Mouse (Mus musculus) forebrain, embryonic 14.5 days (tissue): ENCODE measurements around the gene Ssh1. TPM values are rescaled to one million over a fixed set of nuclear protein-coding genes. Genes with fewer than 3 reads are reported as not detected.

ENCODE experiments used
- ATAC-seq: fragments of 200-750 bp; cut with Nextera tagmentation; 2 replicates; pipeline ENCODE4 v1.8.0; 2017; ENCODE audit warnings: mild to moderate bottlenecking, moderate library complexity
- DNase-seq: peaks from one replicate; pipeline ENCODE4 v3.0.0-alpha.2; 2015; ENCODE audit warnings: low spot score
- H3K27ac ChIP-seq: fragments of 300-500 bp; sonication (generic); 2 replicates; pipeline ENCODE4 v1.5.1; 2014; ENCODE audit warnings: low read depth, mild to moderate bottlenecking, control low read depth, low read length, moderate library complexity
- H3K27me3 ChIP-seq: fragments of 300-500 bp; sonication (generic); replicated peaks from 2 replicates; pipeline ENCODE4 v1.6.1; 2014; ENCODE audit warnings: low read length, control low read depth, mixed read lengths; ENCODE audit not compliant: control insufficient read depth, insufficient read depth
- H3K36me3 ChIP-seq: fragments of 300-500 bp; sonication (generic); 2 replicates; pipeline ENCODE4 v1.6.1; 2014; ENCODE audit warnings: low read length, control low read depth; ENCODE audit not compliant: control insufficient read depth, insufficient read depth
- H3K4me1 ChIP-seq: fragments of 300-500 bp; sonication (generic); 2 replicates; pipeline ENCODE4 v1.6.1; 2014; ENCODE audit warnings: antibody characterized with exemption, low read length, control low read depth; ENCODE audit not compliant: control insufficient read depth, insufficient read depth
- H3K4me2 ChIP-seq: fragments of 300-500 bp; sonication (generic); 2 replicates; pipeline ENCODE4 v1.6.1; 2014; ENCODE audit warnings: mild to moderate bottlenecking, control low read depth, low read length
- H3K4me3 ChIP-seq: fragments of 300-500 bp; sonication (generic); 2 replicates; pipeline ENCODE4 v1.5.1; 2014; ENCODE audit warnings: low read depth, low read length, control low read depth
- H3K9ac ChIP-seq: fragments of 300-500 bp; sonication (generic); 2 replicates; pipeline ENCODE4 v1.6.1; 2014; ENCODE audit warnings: mild to moderate bottlenecking, low read length, control low read depth, moderate library complexity
- H3K9me3 ChIP-seq: fragments of 300-500 bp; sonication (generic); replicated peaks from 2 replicates; pipeline ENCODE4 v1.6.1; 2016; ENCODE audit warnings: low read length, control low read depth, mixed read lengths; ENCODE audit not compliant: control insufficient read depth
- WGBS: fragments of 180-500 bp; shearing (Covaris S2); extraction: QIAGEN DNeasy Blood & Tissue Kit; methylation state at CpG from one replicate; pipeline ENCODE4 v1.1.7; 2014; 5-methylcytosine and 5-hydroxymethylcytosine counted together
- polyA plus RNA-seq: library from polyadenylated mRNA; unstranded; fragments of >200 nt; fragmentation: Nextera tagmentation; extraction: Ambion mirVana; gene quantifications from 2 replicates; pipeline ENCODE4 v1.2.1, GENCODE M21; 2014

The Ssh1 gene
- polyA plus RNA-seq, 1 experiment from 2014 or later: 16.0 TPM

DNA sequence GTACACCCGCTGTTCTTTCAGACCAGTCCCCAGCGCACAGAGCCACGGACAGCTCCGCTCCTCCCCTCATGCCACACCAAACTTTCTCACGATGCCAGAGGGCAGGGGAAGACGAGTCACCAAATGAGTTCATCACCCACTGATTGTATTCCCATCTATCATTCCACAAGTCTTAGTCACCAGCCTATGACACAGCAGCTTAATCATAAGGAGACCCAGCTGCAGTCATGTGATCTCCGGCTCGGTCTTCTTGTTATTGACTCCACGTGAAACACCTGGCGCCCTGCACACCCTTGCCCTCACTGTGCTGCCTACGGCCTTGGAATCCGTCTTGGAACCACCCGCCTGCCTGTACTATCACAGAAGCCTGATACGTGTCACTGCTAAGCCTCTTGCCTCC lies 28.7 kb downstream of the Ssh1 start:
- Histone ChIP-seq H3K9ac (no peak overlapping the region), H3K27ac (no peak overlapping the region), H3K4me2 (no peak overlapping the region), H3K9me3 (no peaks in the 10 kb centered on the region), H3K4me3 (no peak overlapping the region), H3K27me3 (no peaks in the 10 kb centered on the region), H3K36me3 (peaks cover 56% of the 10 kb centered on the region), H3K4me1 (no peaks in the 10 kb centered on the region)
- ATAC-seq (no peak), DNase-seq (no peak)
- 89% methylated on average over 14 of the region's 14 CpGs for WGBS

DNA sequence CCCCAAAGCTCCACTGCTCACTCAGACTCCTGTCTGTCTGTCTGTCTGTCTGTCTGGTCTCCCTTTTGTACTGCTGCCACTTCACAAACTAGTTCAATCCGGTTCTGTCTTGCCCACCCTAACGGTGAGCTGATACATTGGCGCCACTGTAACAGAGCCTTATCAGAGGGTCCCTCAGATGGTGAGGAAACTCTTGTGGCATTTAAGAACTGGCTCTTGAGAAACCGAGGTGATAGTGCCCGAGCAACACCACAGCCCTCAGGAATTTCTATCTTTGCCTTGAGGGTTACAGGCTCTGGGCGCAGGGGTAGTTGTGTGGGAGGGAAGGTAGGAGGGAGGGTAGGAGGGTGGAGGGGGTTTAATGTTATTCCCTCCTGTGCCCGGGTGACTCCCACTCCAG lies 31.9 kb downstream of the Ssh1 start:
- DNase-seq (no peak), ATAC-seq (no peak)
- H3K36me3 ChIP-seq: peaks cover 44% of the 10 kb centered on the region
- no peaks in the 10 kb centered on the region for H3K4me1 ChIP-seq
- no peak overlapping the region for H3K4me2 ChIP-seq
- 82% methylated on average over 7 of the region's 7 CpGs for WGBS
- H3K9ac ChIP-seq: no peak overlapping the region
- H3K4me3 ChIP-seq: no peak overlapping the region
- no peak overlapping the region for H3K27ac ChIP-seq
- no peaks in the 10 kb centered on the region for H3K27me3 ChIP-seq
- H3K9me3 ChIP-seq: no peaks in the 10 kb centered on the region

DNA sequence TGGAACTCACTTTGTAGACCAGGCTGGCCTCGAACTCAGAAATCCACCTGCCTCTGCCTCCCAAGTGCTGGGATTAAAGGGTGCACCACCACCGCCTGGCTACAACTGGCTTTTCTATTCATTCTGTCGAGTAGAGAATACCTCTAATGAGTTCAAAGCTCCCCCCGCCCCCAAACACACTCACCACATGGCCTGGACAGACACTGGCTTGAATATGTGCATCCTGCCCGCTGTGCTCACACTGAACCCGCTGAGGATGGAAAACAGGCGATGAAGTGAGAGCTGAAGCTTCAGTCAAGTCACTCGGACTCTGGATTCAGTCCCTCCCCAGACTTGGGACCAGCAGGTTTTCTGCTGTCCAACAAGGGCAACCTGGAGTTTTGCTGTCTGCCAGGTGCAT lies 33.3 kb downstream of the Ssh1 start:
- Histone ChIP-seq H3K36me3 (peaks cover 38% of the 10 kb centered on the region), H3K27me3 (no peaks in the 10 kb centered on the region), H3K9ac (no peak overlapping the region), H3K4me2 (no peak overlapping the region), H3K27ac (no peak overlapping the region), H3K4me1 (no peaks in the 10 kb centered on the region), H3K4me3 (no peak overlapping the region), H3K9me3 (no peaks in the 10 kb centered on the region)
- no peak for DNase-seq
- ATAC-seq: no peak
- 69% methylated on average over 8 of the region's 8 CpGs for WGBS

DNA sequence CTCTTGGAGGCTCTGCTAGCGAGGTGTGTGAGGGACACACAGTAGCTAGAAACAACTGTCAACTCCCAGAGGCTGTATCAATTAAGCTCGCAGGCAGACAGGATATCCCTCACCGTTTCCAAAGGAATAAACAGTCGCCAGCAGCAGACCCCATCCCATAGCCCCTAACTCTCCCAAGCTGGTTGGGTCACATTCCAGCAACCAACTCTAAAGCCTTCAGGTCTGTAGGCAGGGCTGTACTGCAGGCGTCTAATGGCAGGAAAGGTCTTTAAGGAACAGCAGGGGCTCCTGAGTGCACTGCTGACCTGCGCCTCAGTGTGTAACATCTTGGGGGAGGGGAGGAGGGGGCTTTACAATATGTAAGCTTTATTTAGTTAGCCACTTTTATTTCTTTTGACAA lies 34.7 kb downstream of the Ssh1 start:
- ATAC-seq (no peak), DNase-seq (no peak)
- Histone ChIP-seq H3K27me3 (no peaks in the 10 kb centered on the region), H3K9ac (no peak overlapping the region), H3K4me2 (no peak overlapping the region), H3K36me3 (peaks cover 41% of the 10 kb centered on the region), H3K9me3 (no peaks in the 10 kb centered on the region), H3K4me3 (no peak overlapping the region), H3K4me1 (no peaks in the 10 kb centered on the region), H3K27ac (no peak overlapping the region)
- WGBS: 13% methylated on average over 6 of the region's 6 CpGs

DNA sequence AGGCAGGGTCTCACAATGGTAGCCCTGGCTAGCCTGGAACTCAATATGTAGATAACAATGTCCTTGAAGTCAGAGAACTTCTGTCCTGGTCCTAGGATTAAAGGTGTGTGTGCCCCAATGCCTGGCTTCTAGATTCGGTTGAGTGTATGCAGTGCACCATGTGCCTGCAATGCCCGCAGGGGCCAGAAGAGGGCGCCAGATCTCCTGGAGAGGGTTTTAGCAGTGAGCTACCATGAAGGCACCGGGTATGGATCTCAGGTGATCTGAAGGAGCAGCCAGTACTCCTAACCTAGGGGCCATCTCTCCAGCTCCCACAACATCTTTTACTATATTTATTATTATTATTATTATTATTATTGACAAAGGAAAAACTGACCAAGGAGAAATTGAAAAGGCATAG lies 37.2 kb downstream of the Ssh1 start:
- Histone ChIP-seq H3K36me3 (peaks cover 52% of the 10 kb centered on the region), H3K4me1 (no peaks in the 10 kb centered on the region), H3K4me3 (no peak overlapping the region), H3K4me2 (no peak overlapping the region), H3K9ac (no peak overlapping the region), H3K9me3 (no peaks in the 10 kb centered on the region), H3K27ac (no peak overlapping the region), H3K27me3 (no peaks in the 10 kb centered on the region)
- DNase-seq (peak; percentile 86), ATAC-seq (peak; percentile 74)
- WGBS: under 1% methylated on average over 4 of the region's 4 CpGs

DNA sequence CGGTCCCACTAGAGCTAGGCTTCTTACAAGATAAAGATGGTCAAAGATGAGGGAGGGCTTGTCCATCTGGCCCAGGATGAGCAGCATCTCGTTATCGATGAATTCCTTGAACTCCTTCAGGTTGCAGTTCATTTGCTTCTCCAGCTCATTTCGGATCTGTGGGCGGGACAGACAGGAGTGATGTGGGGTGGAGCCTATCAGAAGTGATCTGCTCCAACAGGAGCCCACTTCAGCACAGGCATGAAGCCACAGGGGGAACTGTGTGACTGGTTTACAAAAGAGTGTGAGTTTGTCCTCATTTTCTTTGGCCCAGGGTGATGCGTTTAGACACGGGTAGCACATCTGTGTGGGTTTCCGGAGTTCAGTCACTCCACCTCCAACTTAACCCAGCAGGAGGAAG lies 38.0 kb downstream of the Ssh1 start:
- H3K9ac ChIP-seq: no peak overlapping the region
- no peak overlapping the region for H3K27ac ChIP-seq
- WGBS: 84% methylated on average over 8 of the region's 8 CpGs
- H3K4me3 ChIP-seq: no peak overlapping the region
- peaks cover 46% of the 10 kb centered on the region for H3K36me3 ChIP-seq
- ATAC-seq: no peak
- no peak overlapping the region for H3K4me2 ChIP-seq
- DNase-seq: no peak
- H3K9me3 ChIP-seq: no peaks in the 10 kb centered on the region
- no peaks in the 10 kb centered on the region for H3K27me3 ChIP-seq
- no peaks in the 10 kb centered on the region for H3K4me1 ChIP-seq

DNA sequence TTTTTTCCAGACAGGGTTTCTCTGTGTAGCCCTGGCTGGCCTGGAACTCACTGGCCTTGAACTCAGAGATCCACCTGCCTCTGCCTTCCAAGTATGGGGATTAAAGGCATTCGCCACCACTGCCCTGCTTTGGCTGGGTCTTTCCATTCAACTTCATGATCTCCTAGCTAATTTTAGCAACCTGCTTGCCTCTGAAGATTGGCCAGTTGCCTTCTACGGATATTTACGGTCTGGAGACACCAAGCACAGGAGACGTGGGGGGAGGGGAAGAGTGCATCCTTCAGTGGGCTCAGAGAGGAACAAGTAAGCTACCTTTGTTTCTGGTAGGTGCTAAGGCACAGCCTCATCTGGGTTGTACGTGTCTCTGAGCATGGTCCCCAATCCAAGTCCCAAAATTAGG lies 38.4 kb downstream of the Ssh1 start:
- ATAC-seq (no peak), DNase-seq (no peak)
- H3K27me3 ChIP-seq: no peaks in the 10 kb centered on the region
- H3K27ac ChIP-seq: no peak overlapping the region
- H3K9ac ChIP-seq: no peak overlapping the region
- no peaks in the 10 kb centered on the region for H3K4me1 ChIP-seq
- H3K4me2 ChIP-seq: no peak overlapping the region
- H3K4me3 ChIP-seq: no peak overlapping the region
- no peaks in the 10 kb centered on the region for H3K9me3 ChIP-seq
- 91% methylated on average over 5 of the region's 5 CpGs for WGBS
- peaks cover 49% of the 10 kb centered on the region for H3K36me3 ChIP-seq

DNA sequence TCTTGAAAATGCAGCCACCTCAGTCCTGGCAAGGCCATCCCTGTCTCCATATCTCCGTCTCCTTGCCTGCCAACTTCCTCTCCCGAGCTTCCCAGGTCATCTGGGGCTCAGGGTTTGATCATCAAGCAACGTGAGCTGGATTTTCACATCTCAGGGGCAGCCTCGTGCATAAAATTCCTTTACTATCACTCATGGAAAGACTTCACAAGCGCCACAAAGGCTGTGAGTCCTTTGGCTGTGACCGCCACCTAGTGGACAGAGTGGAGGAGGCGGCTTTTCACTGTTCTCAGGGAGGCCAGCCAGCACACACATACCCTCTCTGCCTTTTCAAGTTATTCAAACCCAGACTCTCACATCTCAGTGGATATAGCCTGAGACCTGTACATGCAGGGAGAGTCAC lies 39.3 kb downstream of the Ssh1 start:
- no peak overlapping the region for H3K4me2 ChIP-seq
- H3K36me3 ChIP-seq: peaks cover 58% of the 10 kb centered on the region
- no peak overlapping the region for H3K9ac ChIP-seq
- ATAC-seq (peak; percentile 74), DNase-seq (peak; percentile 94)
- WGBS: 13% methylated on average over 7 of the region's 7 CpGs
- no peaks in the 10 kb centered on the region for H3K4me1 ChIP-seq
- no peak overlapping the region for H3K27ac ChIP-seq
- no peaks in the 10 kb centered on the region for H3K27me3 ChIP-seq
- H3K4me3 ChIP-seq: no peak overlapping the region
- H3K9me3 ChIP-seq: no peaks in the 10 kb centered on the region

DNA sequence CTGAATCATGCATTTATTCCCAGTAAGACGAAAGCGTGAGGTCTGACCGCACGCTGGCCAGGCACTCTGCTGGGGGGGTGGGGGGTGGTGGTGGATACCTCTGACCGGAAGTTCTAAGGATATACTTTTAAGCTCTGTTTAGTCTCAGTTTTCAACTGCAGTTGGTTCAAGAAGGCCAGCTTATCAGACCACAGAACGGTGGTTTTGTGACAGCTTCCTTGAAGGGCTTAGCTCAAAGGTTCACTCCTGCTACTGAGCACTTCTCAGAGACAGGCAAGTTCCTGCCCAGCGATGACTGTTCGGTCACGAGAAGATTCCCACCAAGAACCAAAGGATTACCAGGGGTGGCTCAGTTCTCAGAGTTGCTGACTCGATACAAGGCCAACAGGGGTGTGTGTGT lies 41.2 kb downstream of the Ssh1 start:
- no peak for ATAC-seq
- peaks cover 62% of the 10 kb centered on the region for H3K36me3 ChIP-seq
- WGBS: 92% methylated on average over 10 of the region's 10 CpGs

DNA sequence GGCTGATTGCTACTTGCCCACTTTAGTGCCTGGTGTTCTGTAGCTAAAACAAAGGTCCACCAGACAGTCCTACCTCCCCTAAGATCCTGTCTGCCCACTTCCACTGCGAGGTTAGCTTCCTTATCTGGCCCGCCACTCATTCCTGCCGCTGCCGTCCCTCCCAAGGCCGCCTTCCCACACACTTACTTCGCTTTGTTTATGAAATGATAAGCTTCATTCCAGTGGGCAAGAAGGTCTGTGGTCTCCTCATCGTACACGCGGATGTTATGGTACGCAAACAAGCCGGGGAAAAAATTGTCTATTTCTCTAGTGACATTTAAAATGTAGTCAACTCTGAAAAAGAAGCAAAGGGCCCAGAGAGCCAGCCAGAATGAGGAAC lies 42.0 kb downstream of the Ssh1 start:
- H3K4me1 ChIP-seq: no peaks in the 10 kb centered on the region
- H3K4me2 ChIP-seq: no peak overlapping the region
- no peak overlapping the region for H3K27ac ChIP-seq
- WGBS: 93% methylated on average over 11 of the region's 11 CpGs
- no peaks in the 10 kb centered on the region for H3K27me3 ChIP-seq
- H3K36me3 ChIP-seq: peaks cover 62% of the 10 kb centered on the region
- ATAC-seq: no peak
- no peak overlapping the region for H3K9ac ChIP-seq
- H3K4me3 ChIP-seq: no peak overlapping the region
- DNase-seq: no peak
- H3K9me3 ChIP-seq: no peaks in the 10 kb centered on the region

More for the DNA sequence above, 41.2 kb downstream of the Ssh1 start:
- Histone ChIP-seq H3K4me1 (no peaks in the 10 kb centered on the region), H3K9me3 (no peaks in the 10 kb centered on the region), H3K27me3 (no peaks in the 10 kb centered on the region), H3K9ac (no peak overlapping the region), H3K4me3 (no peak overlapping the region), H3K27ac (no peak overlapping the region), H3K4me2 (no peak overlapping the region)
- no peak for DNase-seq
